Mouse (Mus musculus): Measurements from ENCODE around the gene Gpr18. TPM values are rescaled to one million over a fixed set of nuclear protein-coding genes. Genes with fewer than 3 reads are reported as not detected.

The Gpr18 gene
- polyA plus RNA-seq, 1 experiment from 2014 or later = 0.24 TPM

DNA sequence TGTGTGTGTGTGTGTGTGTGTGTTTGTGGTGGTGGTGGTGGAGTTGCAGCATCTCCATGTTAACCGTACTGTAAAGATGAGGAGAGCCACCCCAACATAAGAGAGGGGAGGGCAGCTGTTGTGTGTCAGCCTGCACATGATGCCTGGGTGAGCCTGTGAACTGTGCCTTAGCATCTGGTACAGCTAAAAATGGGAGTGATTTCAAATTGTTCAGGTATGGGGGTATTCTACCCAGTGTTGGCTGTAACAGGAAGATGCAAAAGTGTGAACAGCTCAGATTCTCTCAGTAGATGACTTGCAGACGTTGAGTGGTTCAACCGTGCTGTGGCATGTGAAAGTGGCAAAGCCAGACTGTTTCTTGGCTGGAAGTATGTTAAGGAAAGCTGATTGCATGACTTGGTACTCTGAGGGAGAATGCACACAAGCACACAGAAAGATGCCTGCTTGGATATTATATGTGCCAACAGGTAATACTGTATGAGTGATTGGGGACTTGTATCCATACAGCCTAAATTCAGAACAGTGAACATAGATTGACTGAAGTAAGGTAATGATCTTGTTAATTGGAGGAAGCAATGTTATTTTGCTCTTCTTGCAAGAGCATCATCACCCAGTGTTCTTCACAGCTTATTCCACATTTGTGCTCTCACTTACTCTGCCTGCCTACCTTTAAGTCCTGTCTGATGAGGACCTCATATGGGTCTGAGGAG lies 42.6 kb upstream of the Gpr18 start:
- Histone ChIP-seq H3K27ac (no peak overlapping the region), H3K9me3 (no peaks in the 10 kb centered on the region), H3K27me3 (no peaks in the 10 kb centered on the region), H3K4me3 (replicated peaks) (no peak overlapping the region), H3K4me1 (replicated peaks) (no peaks in the 10 kb centered on the region), H3K36me3 (peaks cover 7% of the 10 kb centered on the region; the same call in 1 of the 2 replicates), H3K4me2 (replicated peaks) (no peak overlapping the region), H3K9ac (replicated peaks) (no peak overlapping the region)
- 99% methylated on average over 3 of the region's 3 CpGs for WGBS
- no peak for ATAC-seq

DNA sequence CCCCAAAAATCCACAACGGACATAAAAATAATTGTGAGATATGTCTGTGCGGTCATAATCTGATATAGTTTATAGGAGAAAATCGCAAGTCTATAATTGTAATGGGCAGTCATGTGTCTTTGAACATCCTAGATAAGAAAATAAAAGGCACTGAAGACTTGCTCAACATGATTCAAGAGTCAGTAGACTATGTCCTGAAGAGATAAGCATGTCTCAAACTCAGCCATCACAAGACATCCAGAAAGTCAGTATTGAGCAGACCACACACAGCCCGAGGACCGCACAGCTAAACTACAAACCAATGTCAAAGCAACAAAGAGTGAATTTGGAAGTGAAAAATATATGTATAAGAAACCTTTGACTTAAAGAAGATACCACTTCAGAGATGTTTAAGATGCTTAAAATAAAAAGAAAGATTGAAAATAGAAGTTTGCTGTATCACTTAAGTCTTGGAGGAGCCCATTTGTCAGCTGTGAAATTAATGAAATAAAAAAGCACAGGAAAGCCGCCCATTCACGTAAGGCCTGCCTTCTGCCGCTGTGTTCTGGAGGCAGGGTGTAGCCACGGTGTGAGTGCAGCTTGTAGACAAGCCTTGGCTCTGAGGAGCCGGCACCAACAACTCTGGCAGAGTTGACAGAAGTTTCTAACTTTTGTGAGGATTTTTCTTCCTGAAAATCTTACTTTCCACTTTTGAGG lies 41.7 kb upstream of the Gpr18 start:
- H3K4me1 ChIP-seq (replicated peaks) = no peaks in the 10 kb centered on the region
- 94% methylated on average over 10 of the region's 10 CpGs for WGBS
- no peaks in the 10 kb centered on the region for H3K9me3 ChIP-seq
- H3K27ac ChIP-seq = no peak overlapping the region
- no peaks in the 10 kb centered on the region for H3K27me3 ChIP-seq
- no peak overlapping the region for H3K4me2 ChIP-seq (replicated peaks)
- no peak overlapping the region for H3K9ac ChIP-seq (replicated peaks)
- no peak for ATAC-seq
- no peak overlapping the region for H3K4me3 ChIP-seq (replicated peaks)
- H3K36me3 ChIP-seq = peaks cover 7% of the 10 kb centered on the region; the same call in 1 of the 2 replicates

DNA sequence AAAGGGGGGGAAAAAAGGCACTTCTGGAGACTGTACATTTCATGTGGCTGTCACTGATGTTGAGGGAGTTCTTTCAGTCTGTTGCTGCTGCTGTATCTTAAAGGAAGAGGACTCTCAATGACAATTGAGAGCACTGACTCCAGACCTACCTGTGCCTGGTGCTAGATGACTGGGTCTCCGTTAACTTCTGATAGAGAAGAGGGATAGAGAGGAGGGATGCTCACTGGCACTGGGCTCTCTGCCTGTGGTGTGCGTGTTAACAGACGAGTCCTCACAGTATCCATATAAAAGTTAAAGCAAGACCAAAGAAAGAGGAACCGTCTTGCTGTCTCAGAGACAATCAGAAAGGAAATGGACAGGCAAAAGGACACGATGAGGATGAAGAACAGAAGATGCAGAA lies 40.7 kb upstream of the Gpr18 start:
- no peak for ATAC-seq
- Histone ChIP-seq H3K9ac (replicated peaks) (no peak overlapping the region), H3K4me2 (replicated peaks) (no peak overlapping the region), H3K27me3 (no peaks in the 10 kb centered on the region), H3K9me3 (no peaks in the 10 kb centered on the region), H3K36me3 (peaks cover 7% of the 10 kb centered on the region; the same call in 1 of the 2 replicates), H3K27ac (no peak overlapping the region), H3K4me1 (replicated peaks) (no peaks in the 10 kb centered on the region), H3K4me3 (replicated peaks) (no peak overlapping the region)
- WGBS = 93% methylated on average over 5 of the region's 5 CpGs

- no peak for ATAC-seq
- WGBS = 95% methylated on average over 5 of the region's 5 CpGs
- no peaks in the 10 kb centered on the region for H3K27me3 ChIP-seq
- H3K4me2 ChIP-seq (replicated peaks) = no peak overlapping the region
- no peaks in the 10 kb centered on the region for H3K4me1 ChIP-seq (replicated peaks)
- peaks cover 7% of the 10 kb centered on the region; the same call in 1 of the 2 replicates for H3K36me3 ChIP-seq
- H3K9ac ChIP-seq (replicated peaks) = no peak overlapping the region
- H3K4me3 ChIP-seq (replicated peaks) = no peak overlapping the region
- H3K9me3 ChIP-seq = no peaks in the 10 kb centered on the region
- no peak overlapping the region for H3K27ac ChIP-seq
Measured at GRCm38 (mm10) chr14:121955176-121955795, 39.7 kb upstream of the Gpr18 start.

- no peaks in the 10 kb centered on the region for H3K9me3 ChIP-seq
- no peaks in the 10 kb centered on the region for H3K4me1 ChIP-seq (replicated peaks)
- no peak overlapping the region for H3K27ac ChIP-seq
- H3K36me3 ChIP-seq = peaks cover 7% of the 10 kb centered on the region; the same call in 1 of the 2 replicates
- no peak overlapping the region for H3K4me3 ChIP-seq (replicated peaks)
- H3K4me2 ChIP-seq (replicated peaks) = no peak overlapping the region
- H3K9ac ChIP-seq (replicated peaks) = no peak overlapping the region
- ATAC-seq = no peak
- 96% methylated on average over 12 of the region's 12 CpGs for WGBS
- no peaks in the 10 kb centered on the region for H3K27me3 ChIP-seq
Measured at GRCm38 (mm10) chr14:121954608-121955007, 39.0 kb upstream of the Gpr18 start.

DNA sequence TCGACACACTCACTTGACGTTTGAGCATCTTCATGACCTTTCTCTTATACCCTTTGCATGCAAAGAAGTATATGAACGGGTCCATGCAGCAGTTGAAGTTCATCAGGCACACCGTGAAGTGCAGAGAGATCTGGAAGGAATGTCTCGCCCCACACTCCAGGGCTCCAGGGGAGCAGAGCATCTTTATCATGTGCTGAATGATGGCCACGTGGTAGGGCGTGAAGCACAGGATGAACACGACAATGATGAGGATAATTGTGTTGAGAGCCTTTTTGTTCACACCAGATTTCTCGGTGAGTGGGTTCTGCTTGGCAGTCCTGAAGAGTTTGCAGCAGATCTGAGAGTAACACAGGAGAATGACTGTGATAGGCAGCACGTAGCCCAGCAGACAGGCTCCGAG lies 38.5 kb upstream of the Gpr18 start:
- H3K4me1 ChIP-seq (replicated peaks) = no peaks in the 10 kb centered on the region
- WGBS = 92% methylated on average over 11 of the region's 11 CpGs
- H3K9ac ChIP-seq (replicated peaks) = no peak overlapping the region
- H3K36me3 ChIP-seq = peaks cover 7% of the 10 kb centered on the region; the same call in 1 of the 2 replicates
- no peak overlapping the region for H3K27ac ChIP-seq
- H3K9me3 ChIP-seq = no peaks in the 10 kb centered on the region
- H3K4me2 ChIP-seq (replicated peaks) = no peak overlapping the region
- H3K27me3 ChIP-seq = no peaks in the 10 kb centered on the region
- no peak overlapping the region for H3K4me3 ChIP-seq (replicated peaks)
- ATAC-seq = no peak

DNA sequence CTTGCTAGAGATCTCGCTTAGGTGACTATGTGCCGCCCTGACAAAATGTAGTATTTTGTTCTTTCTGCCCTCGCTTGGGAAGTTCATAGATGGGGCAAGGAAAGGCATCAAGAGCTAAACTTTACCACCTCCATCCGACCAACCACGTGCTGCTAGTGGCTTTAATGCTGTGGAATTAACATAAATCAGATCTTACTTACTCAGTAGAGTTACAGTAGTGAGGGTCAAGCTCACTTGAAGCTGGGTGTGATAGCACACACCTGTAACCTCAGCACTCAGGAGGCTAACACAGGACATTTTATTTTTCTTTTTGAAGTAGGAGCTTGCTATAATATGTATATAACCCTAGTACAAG lies 36.4 kb upstream of the Gpr18 start:
- no peaks in the 10 kb centered on the region for H3K4me1 ChIP-seq (replicated peaks)
- no peak overlapping the region for H3K4me2 ChIP-seq (replicated peaks)
- H3K36me3 ChIP-seq = peaks cover 7% of the 10 kb centered on the region; the same call in 1 of the 2 replicates
- ATAC-seq = no peak
- H3K27me3 ChIP-seq = no peaks in the 10 kb centered on the region
- H3K4me3 ChIP-seq (replicated peaks) = no peak overlapping the region
- 93% methylated on average over 5 of the region's 5 CpGs for WGBS
- H3K9ac ChIP-seq (replicated peaks) = no peak overlapping the region
- no peak overlapping the region for H3K27ac ChIP-seq
- no peaks in the 10 kb centered on the region for H3K9me3 ChIP-seq

- Histone ChIP-seq H3K4me2 (replicated peaks) (no peak overlapping the region), H3K27me3 (no peaks in the 10 kb centered on the region), H3K9ac (replicated peaks) (no peak overlapping the region), H3K36me3 (peaks cover 7% of the 10 kb centered on the region; the same call in 1 of the 2 replicates), H3K27ac (no peak overlapping the region), H3K4me1 (replicated peaks) (no peaks in the 10 kb centered on the region), H3K9me3 (no peaks in the 10 kb centered on the region), H3K4me3 (replicated peaks) (no peak overlapping the region)
- no peak for ATAC-seq
- WGBS = 96% methylated on average over 2 of the region's 2 CpGs
Measured at GRCm38 (mm10) chr14:121951399-121952045, 35.9 kb upstream of the Gpr18 start.

- Histone ChIP-seq H3K4me1 (replicated peaks) (no peaks in the 10 kb centered on the region), H3K27ac (no peak overlapping the region), H3K27me3 (no peaks in the 10 kb centered on the region), H3K4me3 (replicated peaks) (no peak overlapping the region), H3K36me3 (peaks cover 7% of the 10 kb centered on the region; the same call in 1 of the 2 replicates), H3K9me3 (no peaks in the 10 kb centered on the region), H3K4me2 (replicated peaks) (no peak overlapping the region), H3K9ac (replicated peaks) (no peak overlapping the region)
- WGBS = 96% methylated on average over 5 of the region's 5 CpGs
- no peak for ATAC-seq
Measured at GRCm38 (mm10) chr14:121949897-121950296, 34.3 kb upstream of the Gpr18 start.

GRCm38 (mm10) chr14:121949436-121949835 lies 33.9 kb upstream of the Gpr18 start:
- 95% methylated on average over 3 of the region's 3 CpGs for WGBS
- Histone ChIP-seq H3K4me3 (replicated peaks) (no peak overlapping the region), H3K4me1 (replicated peaks) (no peaks in the 10 kb centered on the region), H3K27me3 (no peaks in the 10 kb centered on the region), H3K36me3 (peaks cover 5% of the 10 kb centered on the region; the same call in 1 of the 2 replicates), H3K9me3 (no peaks in the 10 kb centered on the region), H3K4me2 (replicated peaks) (no peak overlapping the region), H3K9ac (replicated peaks) (no peak overlapping the region), H3K27ac (no peak overlapping the region)
- no peak for ATAC-seq

DNA sequence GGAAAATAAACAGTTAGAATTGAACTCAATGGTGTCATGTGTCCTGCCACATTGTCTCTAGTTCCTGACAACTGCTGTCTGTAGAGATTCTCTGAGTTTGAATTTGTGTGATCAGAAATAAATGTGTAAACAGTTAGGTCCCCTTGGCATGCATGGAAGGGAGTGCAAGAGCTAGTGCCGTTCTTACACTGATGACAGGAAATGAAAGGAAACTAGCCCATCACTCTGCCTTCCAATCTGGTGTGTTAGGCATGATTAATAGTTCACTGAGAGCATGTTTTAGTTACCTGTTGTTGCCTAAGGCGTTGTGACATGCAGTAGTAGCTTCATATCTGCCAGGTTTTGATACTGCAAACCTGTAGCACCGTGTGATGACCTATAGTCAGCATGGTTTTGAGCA lies 32.4 kb upstream of the Gpr18 start:
- Histone ChIP-seq H3K27ac (no peak overlapping the region), H3K9me3 (no peaks in the 10 kb centered on the region; the same call in 1 of the 2 replicates), H3K4me2 (replicated peaks) (no peak overlapping the region), H3K4me1 (replicated peaks) (no peaks in the 10 kb centered on the region), H3K4me3 (replicated peaks) (no peak overlapping the region), H3K27me3 (no peaks in the 10 kb centered on the region), H3K36me3 (no peaks in the 10 kb centered on the region), H3K9ac (replicated peaks) (no peak overlapping the region)
- ATAC-seq = no peak
- 93% methylated on average over 3 of the region's 3 CpGs for WGBS
